Mouse (Mus musculus): Measurements from ENCODE around the gene Gm20481. TPM values are rescaled to one million over a fixed set of nuclear protein-coding genes. Genes with fewer than 3 reads are reported as not detected.
"Not testable (repeated sequence)": the region's sequence is repeated elsewhere in the genome, so short reads cannot be mapped to it uniquely, and the experiment has no call there.

The Gm20481 gene
- polyA plus RNA-seq, 1 experiment from 2014 or later = not detected

DNA sequence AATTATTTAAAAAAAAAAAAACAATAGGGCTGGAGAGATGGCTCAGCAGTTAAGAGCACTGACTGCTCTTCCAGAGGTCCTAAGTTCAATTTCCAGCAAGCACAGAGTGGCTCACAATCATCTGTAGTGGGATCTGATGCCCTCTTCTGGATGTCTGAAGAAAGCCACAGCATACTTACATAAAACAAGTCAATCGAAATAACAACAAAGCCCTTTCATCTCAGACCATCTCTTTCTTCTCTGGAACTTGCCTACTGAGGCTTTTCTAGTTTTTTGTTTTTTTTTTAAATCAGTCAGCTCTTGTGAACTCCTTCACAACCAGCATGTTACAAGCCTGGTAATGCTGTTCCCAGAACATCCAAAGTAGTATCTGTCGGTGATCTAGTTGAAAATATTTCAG is 10.9 kb downstream of the Gm20481 start:
- Histone ChIP-seq H3K4me1 (ENCODE audit: control insufficient read depth, insufficient read depth, low read length) (peaks cover 20% of the 10 kb centered on the region), H3K27me3 (ENCODE audit: control insufficient read depth, insufficient read depth, low read depth, low read length) (no peaks in the 10 kb centered on the region), H3K9ac (ENCODE audit: low read depth, low read length) (peak overlapping the region; percentile 91), H3K4me2 (ENCODE audit: low read length) (peak overlapping the region; percentile 92), H3K36me3 (ENCODE audit: control insufficient read depth, insufficient read depth, low read length) (peaks cover 4% of the 10 kb centered on the region), H3K27ac (ENCODE audit: low read length) (peak overlapping the region; percentile 96), H3K9me3 (replicated peaks; ENCODE audit: control insufficient read depth, low read length, poor library complexity, severe bottlenecking) (no peaks in the 10 kb centered on the region), H3K4me3 (ENCODE audit: low read depth, low read length) (peak overlapping the region; percentile 70)
- ATAC-seq = no peak
- WGBS = 14% methylated on average over 2 of the region's 2 CpGs

DNA sequence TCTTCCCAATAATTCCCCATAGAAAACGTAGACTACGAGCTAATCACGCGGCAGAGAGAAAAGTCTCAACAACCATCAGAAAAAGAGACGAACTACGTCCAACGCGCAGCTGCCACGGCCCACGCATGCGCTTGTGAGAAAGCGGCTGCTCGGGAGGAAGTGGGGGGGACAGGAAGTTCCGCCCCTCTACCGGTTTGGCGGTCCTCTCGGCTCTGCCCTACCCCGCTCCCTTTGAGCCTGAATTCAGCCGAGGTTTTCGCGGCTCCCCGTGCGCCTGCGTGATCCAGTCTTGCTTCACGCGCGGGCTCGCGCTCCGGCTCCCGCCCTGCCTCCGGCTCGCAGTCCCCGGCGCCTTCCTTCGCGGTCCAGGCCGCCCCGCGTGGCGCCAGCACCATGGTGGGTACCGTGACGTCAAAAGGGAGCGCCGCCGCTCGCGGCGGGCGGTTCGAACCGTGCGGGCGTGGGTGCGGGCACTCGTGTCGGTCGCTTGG is 12.0 kb downstream of the Gm20481 start, which contains the start of gene Lsm2:
Gene Lsm2, plus strand, starts transcription at position 173 of the 491 bp plus-strand sequence.
- peak within 1 kb of the TSS; percentile 91 for H3K9ac ChIP-seq (ENCODE audit: low read depth, low read length)
- H3K27ac ChIP-seq (ENCODE audit: low read length) = peak within 1 kb of the TSS; percentile 96
- H3K9me3 ChIP-seq (replicated peaks; ENCODE audit: control insufficient read depth, low read length, poor library complexity, severe bottlenecking) = no peaks in the 10 kb centered on the region
- H3K27me3 ChIP-seq (ENCODE audit: control insufficient read depth, insufficient read depth, low read depth, low read length) = no peaks in the 10 kb centered on the region
- H3K4me1 ChIP-seq (ENCODE audit: control insufficient read depth, insufficient read depth, low read length) = peaks cover 20% of the 10 kb centered on the region
- peak; percentile 96 for ATAC-seq
- under 1% methylated on average over 57 of the region's 58 CpGs for WGBS
- peak within 1 kb of the TSS; percentile 92 for H3K4me2 ChIP-seq (ENCODE audit: low read length)
- peak within 1 kb of the TSS; percentile 70 for H3K4me3 ChIP-seq (ENCODE audit: low read depth, low read length)
- H3K36me3 ChIP-seq (ENCODE audit: control insufficient read depth, insufficient read depth, low read length) = peaks cover 7% of the 10 kb centered on the region

GRCm38 (mm10) chr17:34982328-34982727 is 12.6 kb downstream of the Gm20481 start:
- peaks cover 20% of the 10 kb centered on the region for H3K4me1 ChIP-seq (ENCODE audit: control insufficient read depth, insufficient read depth, low read length)
- H3K9me3 ChIP-seq (replicated peaks; ENCODE audit: control insufficient read depth, low read length, poor library complexity, severe bottlenecking) = no peaks in the 10 kb centered on the region
- H3K9ac ChIP-seq (ENCODE audit: low read depth, low read length) = peak overlapping the region; percentile 91
- H3K27me3 ChIP-seq (ENCODE audit: control insufficient read depth, insufficient read depth, low read depth, low read length) = no peaks in the 10 kb centered on the region
- 0% methylated on average over 15 of the region's 15 CpGs for WGBS
- peak overlapping the region; percentile 92 for H3K4me2 ChIP-seq (ENCODE audit: low read length)
- H3K36me3 ChIP-seq (ENCODE audit: control insufficient read depth, insufficient read depth, low read length) = peaks cover 7% of the 10 kb centered on the region
- peak; percentile 23; the same call in 1 of the 2 replicates for ATAC-seq
- H3K4me3 ChIP-seq (ENCODE audit: low read depth, low read length) = peak overlapping the region; percentile 70
- H3K27ac ChIP-seq (ENCODE audit: low read length) = peak overlapping the region; percentile 96

- ATAC-seq = no peak
- WGBS = 64% methylated on average over 2 of the region's 2 CpGs
- Histone ChIP-seq H3K27ac (ENCODE audit: low read length) (no peak overlapping the region), H3K4me1 (ENCODE audit: control insufficient read depth, insufficient read depth, low read length) (peaks cover 20% of the 10 kb centered on the region), H3K27me3 (ENCODE audit: control insufficient read depth, insufficient read depth, low read depth, low read length) (no peaks in the 10 kb centered on the region), H3K4me3 (ENCODE audit: low read depth, low read length) (no peak overlapping the region), H3K9me3 (replicated peaks; ENCODE audit: control insufficient read depth, low read length, poor library complexity, severe bottlenecking) (no peaks in the 10 kb centered on the region), H3K4me2 (ENCODE audit: low read length) (no peak overlapping the region), H3K9ac (ENCODE audit: low read depth, low read length) (no peak overlapping the region), H3K36me3 (ENCODE audit: control insufficient read depth, insufficient read depth, low read length) (peaks cover 7% of the 10 kb centered on the region)
Measured at GRCm38 (mm10) chr17:34984218-34984617, 14.5 kb downstream of the Gm20481 start.

DNA sequence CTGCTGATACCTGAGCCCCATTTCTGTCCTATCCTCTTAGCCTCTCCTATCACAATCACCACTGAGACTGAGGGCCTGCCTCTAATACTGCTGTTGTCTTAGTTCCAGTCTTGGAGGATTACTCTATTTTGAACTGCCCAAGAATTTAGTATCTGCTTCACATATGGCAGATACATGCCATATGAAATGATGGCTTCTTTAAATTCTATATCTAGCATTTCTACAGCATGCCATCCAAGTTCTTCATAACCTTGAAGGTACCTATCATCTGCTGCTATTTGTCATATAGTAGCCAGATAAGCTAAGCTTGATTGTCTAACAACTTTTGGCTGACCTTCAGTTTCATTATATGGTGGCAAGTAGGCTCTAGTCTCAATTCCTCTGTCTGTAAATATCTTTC is 25.0 kb downstream of the Gm20481 start:
- ATAC-seq = no peak
- H3K4me3 ChIP-seq (ENCODE audit: low read depth, low read length) = no peak overlapping the region
- H3K27me3 ChIP-seq (ENCODE audit: control insufficient read depth, insufficient read depth, low read depth, low read length) = no peaks in the 10 kb centered on the region
- no peak overlapping the region for H3K4me2 ChIP-seq (ENCODE audit: low read length)
- H3K9me3 ChIP-seq (replicated peaks; ENCODE audit: control insufficient read depth, low read length, poor library complexity, severe bottlenecking) = no peaks in the 10 kb centered on the region
- no peaks in the 10 kb centered on the region for H3K36me3 ChIP-seq (ENCODE audit: control insufficient read depth, insufficient read depth, low read length)
- H3K27ac ChIP-seq (ENCODE audit: low read length) = no peak overlapping the region
- H3K9ac ChIP-seq (ENCODE audit: low read depth, low read length) = no peak overlapping the region
- no peaks in the 10 kb centered on the region for H3K4me1 ChIP-seq (ENCODE audit: control insufficient read depth, insufficient read depth, low read length)

GRCm38 (mm10) chr17:34995192-34995591 is 25.5 kb downstream of the Gm20481 start:
- not testable (repeated sequence) for H3K4me3 ChIP-seq (ENCODE audit: low read depth, low read length); H3K4me2 ChIP-seq (ENCODE audit: low read length); H3K9ac ChIP-seq (ENCODE audit: low read depth, low read length); H3K36me3 ChIP-seq (ENCODE audit: control insufficient read depth, insufficient read depth, low read length); ATAC-seq; H3K4me1 ChIP-seq (ENCODE audit: control insufficient read depth, insufficient read depth, low read length); H3K27ac ChIP-seq (ENCODE audit: low read length); H3K27me3 ChIP-seq (ENCODE audit: control insufficient read depth, insufficient read depth, low read depth, low read length); H3K9me3 ChIP-seq (replicated peaks; ENCODE audit: control insufficient read depth, low read length, poor library complexity, severe bottlenecking)
- WGBS = 95% methylated on average over 4 of the region's 4 CpGs

DNA sequence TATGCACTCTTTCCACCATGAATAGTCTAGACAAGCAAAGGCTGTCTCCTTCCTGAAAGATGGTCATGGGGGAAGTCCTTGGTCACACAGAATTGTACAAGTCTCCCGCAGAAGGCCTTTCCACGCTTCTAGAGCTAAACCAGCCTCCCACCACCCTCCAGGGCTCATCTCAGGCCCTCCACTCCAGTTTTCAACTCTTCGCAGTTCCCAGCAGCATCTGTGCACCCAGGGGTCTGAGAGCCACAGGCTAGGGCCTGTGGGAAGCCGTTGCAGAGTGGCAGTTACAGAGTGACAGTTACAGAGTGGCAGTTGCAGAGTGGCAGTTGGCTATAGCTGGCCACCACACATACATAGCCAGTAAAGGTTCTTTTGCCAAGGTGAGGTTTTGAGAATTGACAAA is 26.2 kb downstream of the Gm20481 start:
- not testable (repeated sequence) for H3K36me3 ChIP-seq (ENCODE audit: control insufficient read depth, insufficient read depth, low read length); ATAC-seq; H3K4me3 ChIP-seq (ENCODE audit: low read depth, low read length); H3K27ac ChIP-seq (ENCODE audit: low read length); H3K4me1 ChIP-seq (ENCODE audit: control insufficient read depth, insufficient read depth, low read length); H3K9me3 ChIP-seq (replicated peaks; ENCODE audit: control insufficient read depth, low read length, poor library complexity, severe bottlenecking); H3K27me3 ChIP-seq (ENCODE audit: control insufficient read depth, insufficient read depth, low read depth, low read length); H3K9ac ChIP-seq (ENCODE audit: low read depth, low read length); H3K4me2 ChIP-seq (ENCODE audit: low read length)
- WGBS = 97% methylated on average over 4 of the region's 4 CpGs

GRCm38 (mm10) chr17:34996411-34997141 is 26.9 kb downstream of the Gm20481 start:
- no peak for ATAC-seq
- no peak overlapping the region for H3K4me2 ChIP-seq (ENCODE audit: low read length)

DNA sequence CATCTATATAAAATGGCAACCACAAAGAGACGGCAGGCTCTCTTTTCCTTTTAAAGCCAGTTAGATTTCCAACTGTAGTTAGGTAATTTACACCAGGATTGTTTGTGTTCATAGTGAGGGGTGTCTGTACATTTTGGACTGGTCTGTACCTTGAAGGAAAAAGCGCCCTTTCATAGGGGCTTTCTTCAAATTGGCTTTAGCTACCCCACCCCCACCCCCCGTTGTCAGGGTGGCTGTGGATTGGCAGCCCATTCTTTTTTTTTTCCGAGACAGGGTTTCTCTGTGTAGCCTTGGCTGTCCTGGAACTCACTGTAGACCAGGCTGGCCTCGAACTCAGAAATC is 27.4 kb downstream of the Gm20481 start:
- Histone ChIP-seq H3K27ac (ENCODE audit: low read length) (no peak overlapping the region), H3K27me3 (ENCODE audit: control insufficient read depth, insufficient read depth, low read depth, low read length) (no peaks in the 10 kb centered on the region), H3K4me1 (ENCODE audit: control insufficient read depth, insufficient read depth, low read length) (peaks cover 5% of the 10 kb centered on the region), H3K4me2 (ENCODE audit: low read length) (no peak overlapping the region), H3K9ac (ENCODE audit: low read depth, low read length) (no peak overlapping the region), H3K36me3 (ENCODE audit: control insufficient read depth, insufficient read depth, low read length) (no peaks in the 10 kb centered on the region), H3K4me3 (ENCODE audit: low read depth, low read length) (no peak overlapping the region), H3K9me3 (replicated peaks; ENCODE audit: control insufficient read depth, low read length, poor library complexity, severe bottlenecking) (no peaks in the 10 kb centered on the region)
- ATAC-seq = no peak
- WGBS = 85% methylated on average over 5 of the region's 5 CpGs

More at GRCm38 (mm10) chr17:34996411-34997141, 26.9 kb downstream of the Gm20481 start:
- Histone ChIP-seq H3K27me3 (ENCODE audit: control insufficient read depth, insufficient read depth, low read depth, low read length) (no peaks in the 10 kb centered on the region), H3K27ac (ENCODE audit: low read length) (no peak overlapping the region), H3K4me1 (ENCODE audit: control insufficient read depth, insufficient read depth, low read length) (peaks cover 4% of the 10 kb centered on the region), H3K9ac (ENCODE audit: low read depth, low read length) (no peak overlapping the region), H3K9me3 (replicated peaks; ENCODE audit: control insufficient read depth, low read length, poor library complexity, severe bottlenecking) (no peaks in the 10 kb centered on the region), H3K4me3 (ENCODE audit: low read depth, low read length) (no peak overlapping the region), H3K36me3 (ENCODE audit: control insufficient read depth, insufficient read depth, low read length) (no peaks in the 10 kb centered on the region)
- whole genome bisulfite sequencing = 88% methylated on average over 12 of the region's 14 CpGs

Measured in midbrain, embryonic 16.5 days (tissue).